Mouse (Mus musculus) cerebellum, adult 2 months (tissue): ENCODE measurements around the gene Sh3pxd2a. TPM values are rescaled to one million over a fixed set of nuclear protein-coding genes. Genes with fewer than 3 reads are reported as not detected.

Source experiments
- DNase-seq, 2 experiments: peaks; one replicate each; pipeline ENCODE4 v3.0.0; 2021
- H3K27ac ChIP-seq: fragments of 200-500 bp; 2 replicates; pipeline ENCODE4 v1.5.1; 2012; ENCODE audit warnings: low read length, control low read depth, inconsistent platforms; ENCODE audit not compliant: insufficient read depth
- H3K27me3 ChIP-seq: fragments of 200-500 bp; 2 replicates; pipeline ENCODE4 v1.6.1; 2012; ENCODE audit warnings: inconsistent platforms, mild to moderate bottlenecking, low read length, moderate library complexity; ENCODE audit not compliant: control insufficient read depth, insufficient read depth
- H3K4me1 ChIP-seq: fragments of 200-500 bp; 2 replicates; pipeline ENCODE4 v1.6.1; 2011; ENCODE audit warnings: low read length; ENCODE audit not compliant: control insufficient read depth, insufficient read depth
- H3K4me3 ChIP-seq: fragments of 200-500 bp; replicated peaks from 2 replicates; pipeline ENCODE3; 2011; ENCODE audit warnings: mild to moderate bottlenecking, low read depth, low read length, control low read depth; ENCODE audit not compliant: insufficient read depth
- CTCF ChIP-seq: fragments of 200-500 bp; IDR thresholded peaks from 2 replicates; pipeline ENCODE4 v1.5.1; 2011; ENCODE audit warnings: low read depth, mild to moderate bottlenecking, control low read depth, low read length, moderate library complexity, borderline replicate concordance; ENCODE audit not compliant: insufficient read depth
- POLR2A ChIP-seq: fragments of 200-500 bp; IDR thresholded peaks from 2 replicates; pipeline ENCODE4 v1.6.1; 2011; ENCODE audit warnings: low read length, control low read depth, borderline replicate concordance; ENCODE audit not compliant: insufficient read depth
- WGBS: fragments of 180-500 bp; shearing (Covaris S2); methylation state at CpG from one replicate; pipeline ENCODE4 v1.1.7; 2018; 5-methylcytosine and 5-hydroxymethylcytosine counted together
- polyA plus RNA-seq: library from polyadenylated mRNA; depleted of rRNA; stranded (reverse); fragments of >200 nt; gene quantifications from 2 replicates; pipeline ENCODE4 v1.2.3, GENCODE M21; 2012

Sh3pxd2a gene
- polyA plus RNA-seq, 1 experiment, result 7.9 TPM

DNA sequence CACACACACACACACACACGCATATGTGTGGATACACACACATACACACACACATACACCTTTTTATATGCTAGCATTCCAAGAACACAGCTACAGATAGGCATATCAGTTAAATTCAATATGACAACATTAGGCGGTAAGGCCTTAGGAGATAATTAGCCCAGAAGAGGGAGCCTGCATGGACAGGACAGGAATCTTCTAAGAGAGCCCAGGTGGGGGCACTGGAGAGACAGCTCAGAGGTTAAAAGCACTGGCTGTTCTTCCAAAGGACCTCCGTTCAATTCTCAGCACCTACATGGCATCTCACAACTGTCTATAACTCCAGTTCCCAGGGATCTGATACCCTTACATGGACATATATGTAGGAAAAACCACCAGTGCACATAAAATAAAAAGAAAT, 103.3 kb downstream of the Sh3pxd2a start:
- peaks cover 7% of the 10 kb centered on the region for H3K4me1 ChIP-seq
- H3K27ac ChIP-seq, result no peak overlapping the region
- no peaks in the 10 kb centered on the region for H3K27me3 ChIP-seq
- DNase-seq, result no peak
- WGBS, result 95% methylated on average over 3 of the region's 3 CpGs
- no peak overlapping the region for H3K4me3 ChIP-seq
- TF ChIP-seq POLR2A, result no peak
- no peak for TF ChIP-seq CTCF

DNA sequence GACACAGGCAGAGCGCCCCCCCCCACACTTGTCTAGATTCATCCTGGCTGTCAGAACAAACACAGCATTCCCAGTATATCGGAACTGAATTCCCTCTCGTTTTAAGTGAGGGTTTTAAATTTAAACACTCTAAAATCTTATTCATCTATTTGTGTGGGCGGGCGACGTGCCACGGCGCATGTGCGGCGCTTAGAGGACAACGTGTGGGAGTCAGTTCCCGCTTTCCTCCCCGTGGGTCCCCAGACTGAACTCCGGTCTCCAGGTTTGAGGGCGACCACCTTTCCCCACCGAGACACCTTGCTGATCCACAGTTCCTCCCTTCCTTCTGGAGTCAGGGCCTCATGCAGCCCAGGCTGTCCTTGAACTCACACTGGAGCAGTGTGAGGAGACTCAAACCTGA, 104.2 kb downstream of the Sh3pxd2a start:
- no peak for DNase-seq
- TF ChIP-seq POLR2A (no peak), CTCF (no peak)
- no peak overlapping the region for H3K27ac ChIP-seq
- H3K4me1 ChIP-seq, result no peaks in the 10 kb centered on the region
- WGBS, result 97% methylated on average over 16 of the region's 16 CpGs
- H3K27me3 ChIP-seq, result no peaks in the 10 kb centered on the region; the same call in 1 of the 2 replicates
- H3K4me3 ChIP-seq, result no peak overlapping the region

DNA sequence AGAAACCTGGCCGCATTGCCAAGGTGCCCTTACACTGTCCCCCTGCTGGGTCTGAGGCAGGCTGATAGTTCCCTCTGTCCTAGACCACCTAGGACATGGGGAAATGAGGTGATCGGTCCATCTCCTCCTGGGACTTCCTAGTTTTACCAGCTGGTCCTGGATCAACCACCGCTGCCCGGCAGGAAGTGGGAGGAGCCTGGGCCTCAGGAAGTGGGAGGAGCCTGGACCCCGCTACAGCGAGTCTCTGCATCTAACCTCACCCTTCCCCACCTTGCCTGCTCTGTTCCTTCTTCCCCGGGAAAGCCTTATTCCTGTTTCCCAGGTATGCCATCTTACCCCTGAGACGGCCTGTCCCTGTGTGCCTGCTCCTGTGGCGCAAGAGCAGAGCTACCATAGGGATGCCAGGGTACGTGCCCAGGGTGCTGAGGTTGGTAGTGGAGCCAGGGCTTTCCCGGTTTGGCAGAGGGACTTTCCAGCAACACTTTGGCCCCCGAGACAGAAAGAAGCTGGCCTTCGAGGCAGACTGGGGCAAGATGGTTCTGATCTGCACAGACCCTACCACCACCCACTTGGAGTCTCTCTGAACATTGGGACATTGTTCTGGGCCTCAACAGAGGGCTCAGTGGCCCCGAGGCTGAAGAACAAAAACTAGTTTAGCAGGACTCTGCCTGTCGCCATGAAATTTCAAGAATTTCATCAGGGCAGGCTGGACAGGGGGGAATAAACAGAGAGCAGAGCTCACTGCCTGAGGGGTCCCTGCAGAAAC, 104.9 kb downstream of the Sh3pxd2a start:
- Histone ChIP-seq H3K27me3 (no peaks in the 10 kb centered on the region; the same call in 1 of the 2 replicates), H3K4me3 (no peak overlapping the region), H3K27ac (no peak overlapping the region), H3K4me1 (no peaks in the 10 kb centered on the region)
- no peak for TF ChIP-seq CTCF
- TF ChIP-seq POLR2A, result no peak
- no peak for DNase-seq
- WGBS, result 71% methylated on average over 15 of the region's 15 CpGs

DNA sequence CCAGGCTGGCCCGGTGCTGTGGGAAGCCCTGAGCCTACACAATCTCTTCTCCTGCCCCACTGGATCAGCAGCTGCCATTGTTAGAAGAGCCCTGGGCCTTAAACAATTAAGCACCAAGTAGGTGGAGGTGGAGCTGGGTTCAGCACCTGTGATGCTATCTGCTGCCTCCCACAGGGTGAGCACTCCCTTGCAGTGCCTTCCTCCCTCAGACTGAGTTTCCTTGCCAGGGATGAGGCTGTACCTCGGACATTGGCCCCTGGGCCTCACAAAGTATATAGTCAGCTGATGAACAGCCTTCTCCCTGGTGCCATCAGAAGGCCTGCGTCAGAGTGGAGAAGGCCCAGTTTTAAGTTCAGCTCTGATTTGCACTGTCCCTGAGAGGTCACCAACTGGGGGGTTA, 106.9 kb downstream of the Sh3pxd2a start:
- Histone ChIP-seq H3K4me3 (no peak overlapping the region), H3K4me1 (no peaks in the 10 kb centered on the region), H3K27me3 (no peaks in the 10 kb centered on the region; the same call in 1 of the 2 replicates), H3K27ac (no peak overlapping the region)
- DNase-seq, result no peak
- TF ChIP-seq CTCF (no peak), POLR2A (no peak)
- 83% methylated on average over 3 of the region's 3 CpGs for WGBS

DNA sequence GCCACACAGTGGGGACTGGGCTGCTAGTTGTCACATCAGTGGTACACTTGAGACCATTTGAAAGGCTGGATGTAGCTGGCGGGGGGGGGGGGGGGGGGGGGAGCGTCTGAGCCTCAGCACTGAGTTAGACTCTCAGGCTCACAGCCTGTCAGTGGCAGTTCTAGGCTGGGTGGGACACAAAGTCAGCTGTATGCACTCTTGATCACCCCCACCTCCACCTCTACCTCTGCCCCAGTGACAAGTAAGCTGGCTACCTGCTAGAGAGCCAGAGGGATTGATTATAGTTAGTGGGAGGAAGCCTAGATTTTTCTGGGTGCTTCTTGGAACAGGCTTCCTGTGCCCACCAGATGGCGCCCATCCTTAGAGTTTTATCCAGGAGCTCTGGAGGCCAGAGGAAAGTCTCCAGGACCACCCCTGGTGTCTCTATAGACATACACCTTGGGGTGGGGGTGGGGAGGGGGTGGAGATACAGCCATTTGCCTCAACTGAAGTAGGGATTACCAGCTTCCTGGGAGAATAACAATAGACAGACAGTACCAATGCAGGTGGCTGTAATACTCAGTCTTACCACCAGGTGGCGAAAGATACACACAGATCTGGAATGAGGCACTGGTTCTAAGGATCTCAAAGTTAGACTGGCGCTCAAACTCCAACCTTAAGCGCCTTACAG, 107.9 kb downstream of the Sh3pxd2a start:
- TF ChIP-seq POLR2A, result no peak
- peak; percentile 77 for TF ChIP-seq CTCF
- H3K4me3 ChIP-seq, result no peak overlapping the region
- DNase-seq, result peak; percentile 71 to 79
- no peaks in the 10 kb centered on the region; the same call in 1 of the 2 replicates for H3K27me3 ChIP-seq
- no peaks in the 10 kb centered on the region for H3K4me1 ChIP-seq
- no peak overlapping the region for H3K27ac ChIP-seq
- 12% methylated on average over 5 of the region's 6 CpGs for WGBS

DNA sequence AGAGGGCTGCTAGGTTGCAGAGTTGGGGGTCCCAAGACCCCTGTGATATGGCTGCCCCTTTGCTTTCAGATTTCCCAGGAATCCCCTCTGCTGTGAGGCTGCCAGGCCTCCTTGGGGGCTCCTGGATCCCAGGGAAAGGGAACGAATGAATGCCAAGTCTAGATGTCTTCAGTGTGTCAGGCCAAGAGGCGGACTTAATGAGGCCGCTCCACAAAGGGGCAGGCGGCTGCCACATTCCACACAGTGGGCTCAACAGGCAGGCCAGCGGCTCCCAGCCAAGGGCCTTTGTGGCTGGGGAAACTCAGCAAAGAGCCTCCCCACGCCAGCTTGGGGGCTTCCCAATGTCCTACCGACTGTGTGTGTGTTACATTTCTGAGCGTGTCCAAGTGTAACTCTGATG, 109.7 kb downstream of the Sh3pxd2a start:
- DNase-seq, result no peak
- Histone ChIP-seq H3K27me3 (no peaks in the 10 kb centered on the region; the same call in 1 of the 2 replicates), H3K4me1 (no peaks in the 10 kb centered on the region), H3K27ac (no peak overlapping the region), H3K4me3 (no peak overlapping the region)
- no peak for TF ChIP-seq POLR2A
- no peak for TF ChIP-seq CTCF
- 33% methylated on average over 8 of the region's 8 CpGs for WGBS

DNA sequence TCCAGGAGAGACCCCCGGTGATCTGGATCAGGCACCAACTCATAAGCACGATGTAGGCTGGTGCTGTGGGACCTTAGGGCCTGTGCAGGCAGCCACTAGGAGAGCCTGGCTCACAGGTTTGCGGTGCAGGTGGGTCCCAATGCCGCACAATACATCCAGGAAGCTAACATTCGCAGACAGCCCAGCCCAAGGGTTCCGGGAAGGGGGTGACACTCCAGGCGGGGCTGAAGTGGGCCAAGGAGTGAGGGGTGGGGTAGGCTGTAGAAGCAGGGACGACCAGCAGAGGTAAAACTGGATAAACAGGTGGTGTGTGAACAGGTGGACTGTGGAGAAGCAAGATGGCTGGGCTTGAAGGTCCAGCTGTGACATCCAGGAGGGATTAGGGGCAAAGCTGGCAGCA, 115.2 kb downstream of the Sh3pxd2a start:
- WGBS, result 71% methylated on average over 8 of the region's 8 CpGs
- no peak for TF ChIP-seq CTCF
- no peak overlapping the region for H3K4me3 ChIP-seq
- H3K4me1 ChIP-seq, result peaks cover 3% of the 10 kb centered on the region; the same call in 1 of the 2 replicates
- no peaks in the 10 kb centered on the region; the same call in 1 of the 2 replicates for H3K27me3 ChIP-seq
- H3K27ac ChIP-seq, result no peak overlapping the region
- no peak for DNase-seq
